Mouse (Mus musculus): ENCODE measurements around the gene Tmem211. TPM values are rescaled to one million over a fixed set of nuclear protein-coding genes. Genes with fewer than 3 reads are reported as not detected.
A peak's percentile ranks its signal among the peaks of the same experiment; 100 is the strongest.

Gene Tmem211
- polyA plus RNA-seq, 1 experiment from 2014 or later, result not detected

DNA sequence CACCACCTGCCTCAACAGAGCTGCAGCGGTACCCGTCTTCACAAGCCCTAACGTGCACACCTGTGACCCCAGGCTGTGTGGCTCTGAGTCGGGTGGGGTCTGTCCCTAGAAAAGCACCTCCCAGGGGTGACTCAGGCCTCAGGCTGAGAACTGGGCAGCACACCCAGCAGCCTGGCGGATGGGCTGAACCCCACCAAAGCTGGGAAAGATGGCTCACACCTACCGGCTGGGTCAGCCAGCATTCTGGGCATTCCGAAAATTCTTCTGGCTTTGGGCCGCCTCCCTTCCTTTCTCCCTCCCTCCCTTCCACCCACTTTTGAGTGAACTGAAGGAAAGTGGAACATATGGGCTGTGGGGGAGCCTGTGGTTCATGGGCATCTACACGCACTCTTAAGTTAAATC, 11.1 kb upstream of the Tmem211 start:
- Histone ChIP-seq H3K36me3 (no peaks in the 10 kb centered on the region), H3K4me2 (replicated peaks) (no peak overlapping the region), H3K4me3 (no peak overlapping the region), H3K27ac (replicated peaks) (no peak overlapping the region), H3K9me3 (no peaks in the 10 kb centered on the region), H3K4me1 (peaks cover 3% of the 10 kb centered on the region), H3K9ac (replicated peaks) (no peak overlapping the region), H3K27me3 (no peaks in the 10 kb centered on the region)
- ATAC-seq (replicated peaks), result no peak
- WGBS, result 90% methylated on average over 9 of the region's 9 CpGs

DNA sequence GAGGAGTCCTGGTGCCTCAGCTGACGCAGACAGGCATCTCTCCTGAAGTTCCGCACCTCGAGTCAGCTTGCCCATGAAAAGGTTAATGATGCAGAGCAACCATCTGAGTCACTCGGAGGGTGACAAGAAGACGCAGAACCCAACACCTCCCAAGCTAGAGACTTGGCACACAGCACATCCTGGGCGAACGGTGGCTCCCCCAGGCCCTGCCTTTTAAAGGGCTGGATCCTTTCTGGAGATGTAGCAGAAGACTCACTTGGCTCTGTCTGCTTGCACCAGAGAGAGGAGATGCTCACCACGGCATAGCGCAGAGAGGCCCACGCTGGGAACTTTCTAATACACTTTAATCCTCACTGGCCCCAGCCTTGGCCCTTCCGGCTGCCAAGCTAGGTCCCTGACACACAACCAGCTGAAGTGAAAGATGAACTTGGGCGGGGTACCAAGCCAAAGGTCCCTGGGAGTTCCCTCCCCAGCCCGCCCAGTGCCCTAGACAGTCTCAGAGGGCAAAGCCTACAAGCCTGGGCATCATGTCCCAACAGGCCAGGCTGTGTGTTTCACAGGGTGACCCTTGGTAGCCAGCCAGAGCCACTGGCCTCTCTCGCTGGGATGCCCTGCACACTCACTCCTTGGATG, 10.3 kb upstream of the Tmem211 start:
- Histone ChIP-seq H3K9me3 (0 out of 2 replicates have a peak, but pooled peaks cover 2% of the 10 kb centered on the region), H3K4me3 (no peak overlapping the region), H3K9ac (replicated peaks) (no peak overlapping the region), H3K36me3 (no peaks in the 10 kb centered on the region), H3K27me3 (no peaks in the 10 kb centered on the region), H3K4me1 (peaks cover 6% of the 10 kb centered on the region), H3K27ac (replicated peaks) (no peak overlapping the region), H3K4me2 (replicated peaks) (no peak overlapping the region)
- no peak for ATAC-seq (replicated peaks)
- 70% methylated on average over 14 of the region's 14 CpGs for WGBS

DNA sequence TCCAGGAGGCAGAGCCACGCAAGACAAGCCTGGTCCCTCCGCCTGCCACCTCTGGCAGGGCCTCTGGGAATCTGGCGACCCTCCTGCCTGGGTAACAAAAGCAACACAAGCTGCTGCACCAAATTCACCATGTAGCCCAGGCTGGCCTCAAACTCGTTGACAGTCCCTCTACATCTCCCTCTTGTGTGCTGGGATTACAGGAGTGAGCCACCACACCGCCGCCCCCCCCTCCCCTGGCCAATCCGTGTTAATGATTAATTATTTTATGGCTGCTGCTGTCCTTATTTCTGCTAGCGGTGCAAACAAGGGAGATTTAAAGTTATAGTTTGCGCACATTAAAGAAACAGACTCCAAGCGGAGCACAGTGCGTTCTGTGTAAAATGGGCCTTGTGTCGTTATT, 9.6 kb upstream of the Tmem211 start:
- no peak for ATAC-seq (replicated peaks)
- Histone ChIP-seq H3K9me3 (0 out of 2 replicates have a peak, but pooled peaks cover 5% of the 10 kb centered on the region), H3K4me2 (replicated peaks) (no peak overlapping the region), H3K9ac (replicated peaks) (no peak overlapping the region), H3K36me3 (no peaks in the 10 kb centered on the region), H3K4me1 (peaks cover 6% of the 10 kb centered on the region), H3K4me3 (no peak overlapping the region), H3K27me3 (no peaks in the 10 kb centered on the region), H3K27ac (replicated peaks) (no peak overlapping the region)
- 77% methylated on average over 12 of the region's 12 CpGs for WGBS

DNA sequence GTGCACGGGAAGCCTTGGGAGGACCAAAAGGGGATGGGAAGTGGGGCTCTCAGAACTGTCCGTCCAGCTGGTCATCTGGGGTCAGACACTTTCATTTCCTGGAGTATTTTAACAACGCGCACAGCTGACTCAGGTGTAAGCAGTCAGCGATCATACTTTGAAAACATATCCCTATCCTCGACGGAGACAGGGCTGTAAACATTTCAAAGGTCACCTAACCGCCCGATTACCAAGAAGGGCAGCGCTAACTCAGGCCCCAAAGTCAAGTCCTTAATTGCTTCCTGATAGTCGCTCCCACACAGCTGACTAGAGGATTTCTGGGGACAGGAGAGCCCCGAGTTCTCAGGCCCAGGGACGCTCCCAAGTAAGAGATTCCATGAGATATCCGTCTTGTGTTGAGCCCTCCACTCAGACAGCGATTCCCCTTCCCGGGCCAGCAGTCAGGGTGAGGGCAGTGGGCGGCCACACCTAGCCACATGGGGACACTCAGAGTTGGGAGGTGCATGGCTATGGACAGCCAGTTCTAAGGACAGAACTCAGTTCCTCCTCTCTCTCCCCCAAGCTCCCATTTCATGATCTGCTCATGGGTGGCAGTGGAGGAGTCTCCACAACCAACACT, 8.0 kb upstream of the Tmem211 start:
- Histone ChIP-seq H3K4me1 (peaks cover 6% of the 10 kb centered on the region), H3K27ac (replicated peaks) (no peak overlapping the region), H3K4me3 (no peak overlapping the region), H3K27me3 (no peaks in the 10 kb centered on the region), H3K9me3 (0 out of 2 replicates have a peak, but pooled peaks cover 5% of the 10 kb centered on the region), H3K36me3 (no peaks in the 10 kb centered on the region), H3K4me2 (replicated peaks) (no peak overlapping the region), H3K9ac (replicated peaks) (no peak overlapping the region)
- no peak for ATAC-seq (replicated peaks)
- 86% methylated on average over 17 of the region's 17 CpGs for WGBS

DNA sequence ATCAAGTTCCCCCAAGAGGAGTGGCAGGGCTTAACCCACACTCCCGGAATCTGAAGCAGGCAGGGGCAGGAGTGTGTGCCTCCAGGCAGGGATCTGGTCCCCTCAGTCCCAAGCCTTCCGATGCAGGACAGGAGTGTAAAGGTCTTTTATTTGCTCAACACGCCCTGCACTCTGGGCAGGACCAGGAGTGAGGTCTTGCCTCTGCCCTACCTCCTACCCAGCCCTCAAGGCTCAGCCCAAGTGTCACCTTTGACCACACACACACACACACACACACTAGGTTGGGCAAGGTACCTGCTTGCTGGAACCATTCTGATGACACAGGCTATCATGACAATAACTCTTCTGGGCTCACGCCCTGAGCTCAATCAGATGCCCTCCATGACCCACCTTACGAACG, 7.3 kb upstream of the Tmem211 start:
- Histone ChIP-seq H3K4me1 (peaks cover 6% of the 10 kb centered on the region), H3K27ac (replicated peaks) (no peak overlapping the region), H3K4me3 (no peak overlapping the region), H3K4me2 (replicated peaks) (no peak overlapping the region), H3K36me3 (no peaks in the 10 kb centered on the region), H3K9ac (replicated peaks) (no peak overlapping the region), H3K27me3 (no peaks in the 10 kb centered on the region), H3K9me3 (0 out of 2 replicates have a peak, but pooled peaks cover 5% of the 10 kb centered on the region)
- WGBS, result 86% methylated on average over 6 of the region's 6 CpGs
- ATAC-seq (replicated peaks), result no peak

DNA sequence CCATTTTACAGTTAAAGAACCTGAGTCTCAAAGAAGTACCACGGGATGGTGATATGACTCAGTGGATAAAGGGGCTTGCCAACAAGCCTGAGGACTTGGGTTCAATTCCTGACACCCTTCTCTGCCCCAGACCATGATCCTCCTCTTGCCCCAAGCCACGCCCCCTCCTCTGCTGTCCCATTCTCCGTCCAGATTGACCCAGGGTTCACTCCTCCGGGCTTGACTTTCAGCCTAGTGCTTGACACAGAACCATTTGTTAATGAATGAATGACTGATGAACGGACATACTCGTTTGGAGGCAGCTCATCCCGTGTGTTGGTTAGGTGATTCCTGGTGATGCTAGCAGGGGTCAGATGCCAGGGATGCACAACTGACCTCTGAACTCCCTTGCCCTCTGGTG, 6.8 kb upstream of the Tmem211 start:
- WGBS, result 61% methylated on average over 7 of the region's 7 CpGs

DNA sequence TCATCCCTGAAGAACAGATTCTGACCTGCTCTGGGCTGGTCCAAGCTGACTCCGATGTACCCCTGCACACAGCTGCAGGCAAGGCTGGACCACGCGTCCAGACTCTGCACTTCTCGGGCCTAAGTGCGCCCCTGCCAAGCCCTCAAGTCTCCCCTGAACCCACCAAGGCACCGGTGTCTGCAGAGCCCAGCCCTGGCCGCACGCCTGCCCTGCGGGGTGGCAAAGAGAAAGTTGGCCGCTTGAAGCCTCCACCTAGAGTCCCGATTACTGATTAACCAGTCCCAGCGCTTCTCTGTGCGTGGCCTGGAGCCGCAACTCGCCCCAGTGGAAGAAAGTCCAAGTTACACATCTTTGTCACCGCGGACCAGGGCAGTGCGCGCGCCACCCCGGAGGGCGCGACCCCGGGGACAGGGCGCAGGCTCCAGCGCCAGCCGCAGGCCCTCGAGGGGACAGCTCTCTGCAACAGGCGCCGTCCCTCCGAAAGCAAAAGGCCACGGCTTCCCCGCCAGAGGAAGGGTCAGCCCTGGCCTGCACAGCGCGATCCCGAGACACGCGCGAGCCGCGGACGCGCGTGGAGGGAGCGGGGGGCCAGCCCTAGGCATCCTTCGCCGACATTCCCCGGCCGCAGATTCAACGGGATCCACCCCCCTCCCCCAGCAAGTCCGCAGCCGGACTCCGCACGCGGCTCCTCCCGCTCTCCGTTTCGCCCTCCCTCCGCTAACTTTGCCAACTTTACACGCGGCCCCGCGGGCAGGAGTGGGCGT, 6.1 kb upstream of the Tmem211 start:
- WGBS, result under 1% methylated on average over 64 of the region's 64 CpGs
- ATAC-seq (replicated peaks), result peak; percentile 44

More for the DNA sequence above, 6.8 kb upstream of the Tmem211 start:
- Histone ChIP-seq H3K27ac (replicated peaks) (no peak overlapping the region), H3K4me3 (no peak overlapping the region), H3K9me3 (0 out of 2 replicates have a peak, but pooled peaks cover 5% of the 10 kb centered on the region), H3K9ac (replicated peaks) (no peak overlapping the region), H3K4me2 (replicated peaks) (no peak overlapping the region), H3K4me1 (peaks cover 6% of the 10 kb centered on the region), H3K27me3 (no peaks in the 10 kb centered on the region), H3K36me3 (no peaks in the 10 kb centered on the region)
- ATAC-seq (replicated peaks), result no peak

DNA sequence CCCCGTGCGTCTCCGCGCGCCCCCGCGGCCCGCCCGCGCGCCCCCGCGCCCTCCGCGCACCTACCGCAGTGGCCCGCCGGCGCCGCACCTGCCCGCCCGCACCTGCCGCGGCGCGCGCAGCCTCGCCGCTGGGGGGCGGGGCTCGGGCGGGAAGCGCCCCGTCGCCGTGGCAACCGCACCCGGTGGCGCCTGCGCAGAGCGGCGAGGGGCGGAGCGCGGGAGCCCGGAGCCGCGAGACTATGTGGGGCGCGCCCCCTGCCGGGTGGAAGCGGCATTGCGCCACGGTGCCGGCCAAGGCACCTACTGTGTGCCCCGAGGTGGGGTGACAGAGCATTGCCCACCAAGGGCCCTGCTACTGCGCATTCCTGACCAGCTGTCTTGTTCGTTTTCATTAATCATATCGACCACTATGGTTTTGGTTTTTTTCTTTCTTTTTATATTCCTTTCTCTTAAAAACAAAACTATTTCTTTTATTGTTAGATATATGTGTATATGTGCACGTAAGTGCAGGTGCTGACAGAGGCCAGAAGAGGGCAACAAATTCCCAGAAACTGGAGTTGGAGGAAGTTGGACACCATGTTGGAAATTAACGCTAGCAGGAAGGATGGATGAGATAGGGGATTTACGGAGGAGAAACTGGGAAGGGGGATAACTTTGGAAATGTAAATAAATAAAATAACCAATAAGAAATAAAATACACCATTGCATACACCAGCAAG, 5.4 kb upstream of the Tmem211 start, which contains the start of gene 2900026A02Rik:
Gene 2900026A02Rik, minus strand, starts transcription at position 90 of the 719 bp plus-strand sequence.
- H3K27ac ChIP-seq (replicated peaks), result no peak within 1 kb of the TSS
- WGBS, result 12% methylated on average over 38 of the region's 62 CpGs

More for the DNA sequence above, 6.1 kb upstream of the Tmem211 start:
- Histone ChIP-seq H3K27ac (replicated peaks) (no peak overlapping the region), H3K36me3 (no peaks in the 10 kb centered on the region), H3K4me1 (peaks cover 11% of the 10 kb centered on the region), H3K27me3 (no peaks in the 10 kb centered on the region), H3K9ac (replicated peaks) (peak overlapping the region; percentile 52), H3K4me2 (replicated peaks) (peak overlapping the region; percentile 97), H3K9me3 (0 out of 2 replicates have a peak, but pooled peaks cover 5% of the 10 kb centered on the region), H3K4me3 (peak overlapping the region; percentile 62)

DNA sequence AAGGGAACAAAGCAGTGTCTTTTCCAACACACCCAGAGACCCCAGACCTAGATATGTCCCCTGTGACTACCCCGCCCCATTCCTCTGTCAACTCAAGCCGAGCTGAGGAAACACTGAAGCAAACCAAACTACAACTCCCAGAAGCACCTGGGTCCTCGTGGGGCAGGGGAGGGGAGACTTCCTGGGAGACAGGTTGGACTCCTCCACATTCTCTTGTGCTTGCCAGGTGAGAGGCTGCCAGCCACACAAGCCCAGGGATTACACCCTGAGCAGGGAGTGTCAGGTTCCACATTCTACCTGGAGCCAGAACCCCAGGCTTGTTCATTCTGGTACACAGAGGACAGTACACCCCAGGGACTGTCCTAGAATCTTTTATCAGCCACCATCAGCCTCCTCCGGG, 2.8 kb upstream of the Tmem211 start:
- no peaks in the 10 kb centered on the region for H3K36me3 ChIP-seq
- H3K27ac ChIP-seq (replicated peaks), result no peak overlapping the region
- H3K9me3 ChIP-seq, result 0 out of 2 replicates have a peak, but pooled peaks cover 5% of the 10 kb centered on the region
- H3K4me1 ChIP-seq, result peaks cover 24% of the 10 kb centered on the region
- no peak overlapping the region for H3K4me2 ChIP-seq (replicated peaks)
- ATAC-seq (replicated peaks), result no peak
- H3K4me3 ChIP-seq, result no peak overlapping the region
- no peak overlapping the region for H3K9ac ChIP-seq (replicated peaks)
- 55% methylated on average over 4 of the region's 4 CpGs for WGBS
- H3K27me3 ChIP-seq, result no peaks in the 10 kb centered on the region

More for the DNA sequence above, 5.4 kb upstream of the Tmem211 start, which contains the start of gene 2900026A02Rik:
- H3K4me3 ChIP-seq, result peak within 1 kb of the TSS; percentile 62
- no peaks in the 10 kb centered on the region for H3K36me3 ChIP-seq
- 0 out of 2 replicates have a peak, but pooled peaks have one; percentile 51 for ATAC-seq (replicated peaks)
- H3K9me3 ChIP-seq, result 0 out of 2 replicates have a peak, but pooled peaks cover 5% of the 10 kb centered on the region
- H3K4me2 ChIP-seq (replicated peaks), result peak within 1 kb of the TSS; percentile 97
- H3K9ac ChIP-seq (replicated peaks), result peak within 1 kb of the TSS; percentile 52
- H3K4me1 ChIP-seq, result peaks cover 18% of the 10 kb centered on the region
- H3K27me3 ChIP-seq, result no peaks in the 10 kb centered on the region

DNA sequence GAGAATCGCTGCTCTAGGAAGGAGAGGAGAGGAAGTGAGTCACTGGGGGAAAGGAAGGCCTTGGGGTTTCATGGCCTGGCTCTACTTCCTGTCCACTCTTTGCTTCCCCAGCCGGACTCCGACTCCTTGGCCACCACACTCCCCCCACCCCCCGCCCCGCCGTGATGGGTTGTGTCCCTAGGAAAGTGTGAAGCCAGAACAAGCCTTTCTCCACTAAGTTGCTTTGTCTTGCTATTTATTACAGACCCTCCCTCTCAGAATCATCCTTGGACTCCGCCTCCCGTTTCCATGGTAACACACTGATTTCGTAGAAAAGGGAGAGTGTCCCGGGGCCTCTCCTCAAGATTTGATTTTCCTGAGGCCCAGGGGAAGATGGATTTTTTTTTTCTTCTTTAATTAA, 1.4 kb upstream of the Tmem211 start:
- H3K4me1 ChIP-seq, result peaks cover 24% of the 10 kb centered on the region
- H3K4me2 ChIP-seq (replicated peaks), result peak overlapping the region; percentile 44
- H3K4me3 ChIP-seq, result peak overlapping the region; percentile 22; the same call in 1 of the 2 replicates
- H3K36me3 ChIP-seq, result no peaks in the 10 kb centered on the region
- no peak overlapping the region for H3K27ac ChIP-seq (replicated peaks)
- ATAC-seq (replicated peaks), result no peak
- 0 out of 2 replicates have a peak, but pooled peaks cover 5% of the 10 kb centered on the region for H3K9me3 ChIP-seq
- WGBS, result 11% methylated on average over 10 of the region's 10 CpGs
- no peak overlapping the region for H3K9ac ChIP-seq (replicated peaks)
- H3K27me3 ChIP-seq, result no peaks in the 10 kb centered on the region

DNA sequence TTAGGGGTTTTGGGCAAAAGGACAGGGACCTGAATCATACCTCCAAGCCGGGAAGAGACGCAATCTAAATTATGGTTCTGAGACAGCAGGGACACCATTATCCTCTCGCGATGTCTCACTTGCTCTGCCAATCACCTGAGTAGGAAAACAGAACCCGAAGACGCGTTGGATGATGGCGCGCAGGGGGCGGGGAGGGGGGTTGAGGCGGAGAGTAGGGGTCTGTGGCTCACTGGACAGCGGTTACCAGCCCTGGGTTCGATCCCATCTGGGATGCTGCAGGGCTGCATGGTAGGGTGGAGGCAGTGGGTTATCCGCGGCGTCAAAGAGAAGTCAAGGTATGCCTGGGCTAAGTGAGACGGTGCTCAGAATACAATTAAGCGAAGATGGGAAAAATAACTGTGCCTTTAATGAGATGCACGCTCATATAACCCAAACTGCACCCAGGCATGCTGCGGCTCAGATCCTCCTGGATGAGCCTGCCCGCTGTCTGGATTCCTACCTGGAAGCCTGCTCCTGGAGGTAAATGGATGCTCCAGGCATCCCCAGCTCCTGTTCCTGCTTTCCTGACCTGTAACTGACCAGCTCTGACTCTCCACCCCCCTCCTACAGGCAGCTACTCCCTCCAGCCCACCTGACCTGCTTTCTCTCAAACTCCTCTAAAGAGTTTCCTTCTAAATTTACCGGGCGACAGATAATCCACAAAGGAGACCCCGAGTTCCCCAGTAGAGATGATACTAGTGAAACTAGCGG, 848 bp upstream of the Tmem211 start:
- 13% methylated on average over 25 of the region's 25 CpGs for WGBS
- ATAC-seq (replicated peaks), result peak; percentile 12; the same call in 1 of the 2 replicates
- H3K9ac ChIP-seq (replicated peaks), result peak overlapping the region; percentile 40; the same call in 1 of the 2 replicates
- H3K4me1 ChIP-seq, result peaks cover 19% of the 10 kb centered on the region
- 0 out of 2 replicates have a peak, but pooled peaks cover 5% of the 10 kb centered on the region for H3K9me3 ChIP-seq
- peak overlapping the region; percentile 22 for H3K4me3 ChIP-seq
- H3K4me2 ChIP-seq (replicated peaks), result peak overlapping the region; percentile 44
- H3K27me3 ChIP-seq, result no peaks in the 10 kb centered on the region
- H3K36me3 ChIP-seq, result no peaks in the 10 kb centered on the region
- 0 out of 2 replicates have a peak overlapping the region, but pooled peaks have one; percentile 8 for H3K27ac ChIP-seq (replicated peaks)
